Mouse (Mus musculus): ENCODE data around the gene 1110065P20Rik. TPM values are rescaled to one million over a fixed set of nuclear protein-coding genes. Genes with fewer than 3 reads are reported as not detected.

Gene 1110065P20Rik
- polyA plus RNA-seq, 1 experiment from 2014 or later, result 94.8 TPM

DNA sequence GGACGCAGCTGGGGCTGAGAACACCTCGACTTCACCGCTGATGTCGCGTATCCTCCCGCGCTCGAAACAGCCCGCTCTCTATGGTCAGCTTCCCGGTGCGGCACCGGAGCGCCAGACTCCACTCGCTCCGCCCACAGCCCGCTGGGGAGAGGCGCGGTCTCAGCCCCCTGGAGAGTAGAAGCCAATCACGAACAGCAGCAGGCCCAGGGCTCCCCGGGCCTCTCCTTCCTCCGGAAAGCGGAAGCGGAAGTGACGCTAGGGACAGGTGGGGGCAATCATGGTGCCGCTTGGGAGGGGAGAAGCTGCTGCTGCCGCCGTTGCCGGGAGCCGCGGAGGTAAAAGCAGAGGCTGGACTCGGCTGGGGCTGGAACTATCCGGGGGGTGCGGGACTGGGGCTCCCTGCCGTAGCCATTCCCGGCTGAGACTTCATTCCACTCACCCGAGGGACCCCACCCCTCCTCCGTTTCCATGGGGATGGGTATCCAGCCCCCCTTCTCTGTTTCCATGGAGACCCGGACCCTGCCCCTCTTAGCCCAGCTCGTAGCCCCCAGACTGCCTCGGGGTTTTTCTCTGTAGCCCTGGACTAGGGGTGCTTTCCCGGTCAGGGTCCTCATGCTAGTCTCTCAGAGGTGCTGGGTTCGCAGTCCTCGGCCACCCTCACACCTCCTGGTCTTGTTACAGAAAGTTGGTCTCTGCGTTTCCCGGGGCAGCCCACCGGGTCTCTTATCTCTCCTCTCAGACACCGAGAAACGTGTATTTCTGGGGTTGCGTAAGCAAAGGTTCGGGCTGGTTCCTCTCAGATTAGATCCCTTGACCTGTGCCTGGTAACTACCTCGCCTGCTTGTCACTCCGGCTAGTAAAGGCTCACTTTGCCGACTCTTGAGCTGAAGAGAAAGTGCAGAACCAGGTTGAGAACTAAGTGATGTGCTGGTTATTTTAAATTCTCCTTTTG lies 48.4 kb downstream of the 1110065P20Rik start:
- WGBS, result 2% methylated on average over 53 of the region's 53 CpGs
- peak overlapping the region; percentile 98 for H3K4me3 ChIP-seq
- peak overlapping the region; percentile 90 for H3K4me2 ChIP-seq
- no peaks in the 10 kb centered on the region for H3K27me3 ChIP-seq (replicated peaks)
- no peaks in the 10 kb centered on the region for H3K9me3 ChIP-seq
- peak overlapping the region; percentile 95 for H3K9ac ChIP-seq
- H3K27ac ChIP-seq, result peak overlapping the region; percentile 96
- peak; percentile 99 for ATAC-seq (replicated peaks)
- H3K36me3 ChIP-seq (replicated peaks), result peaks cover 21% of the 10 kb centered on the region
- H3K4me1 ChIP-seq, result peaks cover 18% of the 10 kb centered on the region

DNA sequence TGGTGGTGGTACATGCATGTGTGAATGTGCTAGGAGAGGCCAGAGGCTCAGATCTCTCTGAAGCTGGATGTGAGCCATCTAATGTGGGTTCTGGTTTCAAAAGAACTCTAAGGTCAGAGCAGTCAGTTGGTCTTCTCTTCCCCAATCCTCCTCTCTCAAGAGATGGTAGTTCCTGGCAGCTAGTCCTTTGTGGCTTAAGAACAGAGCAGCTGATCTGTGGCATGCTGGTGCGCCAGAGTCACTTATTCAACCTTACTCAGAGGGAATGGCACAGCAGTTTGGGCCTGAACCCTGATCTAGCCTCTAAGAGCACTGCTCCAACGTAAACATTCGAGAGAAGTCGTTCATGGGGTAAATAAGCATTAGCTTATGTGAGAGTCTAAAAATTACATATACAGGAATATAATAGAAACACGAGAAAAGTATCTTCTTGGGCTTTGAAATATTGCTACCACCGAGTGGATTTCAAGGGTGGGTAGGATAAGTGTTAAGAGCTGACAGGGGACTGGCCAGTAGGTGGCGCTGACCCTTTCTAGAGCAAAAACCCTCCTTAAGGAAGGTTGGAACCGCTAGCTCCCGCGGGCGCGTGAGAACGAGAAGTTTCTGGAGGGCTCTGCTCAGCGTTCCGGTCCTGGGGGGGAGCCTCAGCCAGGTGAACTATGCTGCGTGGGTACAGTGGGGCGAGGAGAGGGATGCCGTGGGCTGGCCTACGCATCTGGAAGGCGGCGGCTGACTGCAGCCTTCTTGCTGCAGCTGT lies 49.3 kb downstream of the 1110065P20Rik start, which contains the start of gene Mtf1:
Gene Mtf1, plus strand, starts transcription at position 553 of the 757 bp plus-strand sequence.
- Histone ChIP-seq H3K4me3 (peak within 1 kb of the TSS; percentile 98), H3K4me1 (peaks cover 16% of the 10 kb centered on the region), H3K36me3 (replicated peaks) (peaks cover 21% of the 10 kb centered on the region), H3K27me3 (replicated peaks) (no peaks in the 10 kb centered on the region), H3K4me2 (peak within 1 kb of the TSS; percentile 90), H3K27ac (peak within 1 kb of the TSS; percentile 96), H3K9ac (peak within 1 kb of the TSS; percentile 95), H3K9me3 (no peaks in the 10 kb centered on the region)
- WGBS, result 3% methylated on average over 21 of the region's 21 CpGs
- peak; percentile 83 for ATAC-seq (replicated peaks)

Other genes with a start within 250 kb of the 1110065P20Rik start
- 0.98 and 1.3 TPM in 2 replicates for gene 3100002H09Rik, start 240.4 kb downstream of the 1110065P20Rik start, polyA plus RNA-seq (2015; fragmentation: Nextera tagmentation; extraction: Ambion mirVana)
- 16.8 and 22.6 TPM in 2 replicates for gene Pou3f1, start 194.4 kb downstream of the 1110065P20Rik start, polyA plus RNA-seq (2015; fragmentation: Nextera tagmentation; extraction: Ambion mirVana)
- gene Utp11, start 157.6 kb downstream of the 1110065P20Rik start, polyA plus RNA-seq (2015; fragmentation: Nextera tagmentation; extraction: Ambion mirVana), result 36.8 and 41.8 TPM in 2 replicates
- gene Fhl3, start 150.5 kb downstream of the 1110065P20Rik start, polyA plus RNA-seq (2015; fragmentation: Nextera tagmentation; extraction: Ambion mirVana), result 1.6 and 2.2 TPM in 2 replicates
- 110 and 112 TPM in 2 replicates for gene Sf3a3, start 136.4 kb downstream of the 1110065P20Rik start, polyA plus RNA-seq (2015; fragmentation: Nextera tagmentation; extraction: Ambion mirVana)
- gene Inpp5b, start 109.3 kb downstream of the 1110065P20Rik start, polyA plus RNA-seq (2015; fragmentation: Nextera tagmentation; extraction: Ambion mirVana), result 22.4 and 29.1 TPM in 2 replicates
- gene Mtf1, start 49.1 kb downstream of the 1110065P20Rik start, polyA plus RNA-seq (2015; fragmentation: Nextera tagmentation; extraction: Ambion mirVana), result 13.7 and 16.0 TPM in 2 replicates
- 49.2 and 50.5 TPM in 2 replicates for gene Yrdc, start 517 bp downstream of the 1110065P20Rik start, polyA plus RNA-seq (2015; fragmentation: Nextera tagmentation; extraction: Ambion mirVana)
- 13.8 and 14.2 TPM in 2 replicates for gene Maneal, start 11.0 kb upstream of the 1110065P20Rik start, polyA plus RNA-seq (2015; fragmentation: Nextera tagmentation; extraction: Ambion mirVana)
- gene Epha10, start 29.7 kb upstream of the 1110065P20Rik start, polyA plus RNA-seq (2015; fragmentation: Nextera tagmentation; extraction: Ambion mirVana), result 16.1 and 16.3 TPM in 2 replicates
- 14.3 and 16.9 TPM in 2 replicates for gene 9930104L06Rik, start 85.9 kb upstream of the 1110065P20Rik start, polyA plus RNA-seq (2015; fragmentation: Nextera tagmentation; extraction: Ambion mirVana)
- 24.8 and 30.6 TPM in 2 replicates for gene Cdca8, start 88.1 kb upstream of the 1110065P20Rik start, polyA plus RNA-seq (2015; fragmentation: Nextera tagmentation; extraction: Ambion mirVana)
- gene Rspo1, start 135.2 kb upstream of the 1110065P20Rik start, polyA plus RNA-seq (2015; fragmentation: Nextera tagmentation; extraction: Ambion mirVana), result 2.4 and 3.7 TPM in 2 replicates
- gene Gnl2, start 165.4 kb upstream of the 1110065P20Rik start, polyA plus RNA-seq (2015; fragmentation: Nextera tagmentation; extraction: Ambion mirVana), result 96.9 and 104 TPM in 2 replicates
- gene Dnali1, start 214.5 kb upstream of the 1110065P20Rik start, polyA plus RNA-seq (2015; fragmentation: Nextera tagmentation; extraction: Ambion mirVana), result 1.3 and 1.5 TPM in 2 replicates
- 27.3 and 28.1 TPM in 2 replicates for gene Snip1, start 215.5 kb upstream of the 1110065P20Rik start, polyA plus RNA-seq (2015; fragmentation: Nextera tagmentation; extraction: Ambion mirVana)
- gene Meaf6, start 233.9 kb upstream of the 1110065P20Rik start, polyA plus RNA-seq (2015; fragmentation: Nextera tagmentation; extraction: Ambion mirVana), result 152 and 168 TPM in 2 replicates

Data from midbrain, embryonic 15.5 days (tissue).